In genomic region chr3:89392871-89393311, GRCm38 (mm10) we compare ENCODE assay signal across 8 mouse cellular contexts. TPM values are rescaled to one million over a fixed set of nuclear protein-coding genes. Genes with fewer than 3 reads are reported as not detected.
DNase-seq lines count a peak whose midpoint lies in the region; ATAC-seq and TF ChIP-seq lines count a peak whose summit lies in the region.

No protein-coding gene starts in this region.

- peak overlapping the region; percentile 86 for H3K27ac ChIP-seq in cerebellum, adult 2 months (ENCODE audit: insufficient read depth, low read length)
- peak overlapping the region; percentile 95 for H3K27ac ChIP-seq in kidney, embryonic 15.5 days

- H3K27me3 ChIP-seq in megakaryocyte, embryonic 14.5 days (replicated peaks) = no peaks in the 10 kb centered on the region
- H3K27me3 ChIP-seq in cerebellum, adult 2 months (ENCODE audit: control insufficient read depth, insufficient read depth, low read length) = no peaks in the 10 kb centered on the region
- no peaks in the 10 kb centered on the region for H3K27me3 ChIP-seq in kidney, embryonic 15.5 days

- no peak for ATAC-seq in megakaryocyte, adult 5-6 weeks (ENCODE audit: poor library complexity, severe bottlenecking)
- ATAC-seq in kidney, embryonic 15.5 days (replicated peaks; ENCODE audit: low FRiP score) = no peak
- ATAC-seq in inflammation-experienced regulatory T-cells, adult 6 months = no peak

- no peak for TF ChIP-seq POLR2A in cerebellum, adult 2 months (IDR thresholded peaks at IDR 0.05; ENCODE audit: borderline replicate concordance, insufficient read depth, low read length)

- peak overlapping the region; percentile 59 for H3K9ac ChIP-seq in kidney, embryonic 15.5 days

- peaks cover 61% of the 10 kb centered on the region for H3K4me1 ChIP-seq in megakaryocyte, embryonic 14.5 days
- H3K4me1 ChIP-seq in cerebellum, adult 2 months (ENCODE audit: control insufficient read depth, insufficient read depth, low read length) = peaks cover 17% of the 10 kb centered on the region
- H3K4me1 ChIP-seq in kidney, embryonic 15.5 days = peaks cover 80% of the 10 kb centered on the region

- peak overlapping the region; percentile 97 for H3K4me3 ChIP-seq in megakaryocyte, embryonic 14.5 days (replicated peaks)
- peak overlapping the region; percentile 98 for H3K4me3 ChIP-seq in cerebellum, adult 2 months (replicated peaks; ENCODE audit: insufficient read depth, low read depth, low read length)
- peak overlapping the region; percentile 59 for H3K4me3 ChIP-seq in kidney, embryonic 15.5 days (replicated peaks)

- WGBS in cerebellum, adult 2 months = 0% methylated on average over 23 of the region's 24 CpGs
- under 1% methylated on average over 17 of the region's 24 CpGs for WGBS in kidney, embryonic 15.5 days

- H3K4me2 ChIP-seq in kidney, embryonic 15.5 days = peak overlapping the region; percentile 99

- no peaks in the 10 kb centered on the region for H3K9me3 ChIP-seq in megakaryocyte, embryonic 14.5 days
- H3K9me3 ChIP-seq in kidney, embryonic 15.5 days (replicated peaks) = no peaks in the 10 kb centered on the region

- TF ChIP-seq CTCF in cerebellum, adult 2 months (IDR thresholded peaks at IDR 0.05; ENCODE audit: borderline replicate concordance, insufficient read depth, low read depth, low read length) = no peak

- peaks cover 22% of the 10 kb centered on the region for H3K36me3 ChIP-seq in megakaryocyte, embryonic 14.5 days (replicated peaks; ENCODE audit: low read length)
- H3K36me3 ChIP-seq in kidney, embryonic 15.5 days = no peaks in the 10 kb centered on the region

- peak; percentile 58 to 59 for DNase-seq in cerebellum, adult 2 months
- peak; percentile 37 to 45 for DNase-seq in heart, adult 9 months (ENCODE audit: low spot score in 2 of 2)
- peak; percentile 64 for DNase-seq in lung, postnatal 36 days
- peak; percentile 35 for DNase-seq in urinary bladder, postnatal 25 days (ENCODE audit: low spot score)

RNA-seq across cellular contexts. Expression of gene Zbtb7b, which starts 1.7 kb away (rescaled TPM):
- 76.2 and 120 TPM in 2 replicates for polyA plus RNA-seq in megakaryocyte, embryonic 14.5 days (2012; ENCODE audit: insufficient read depth, low replicate concordance)
- 38.9 and 41.1 TPM in 2 replicates for total RNA-seq in megakaryocyte, adult 5-6 weeks (2015)
- total RNA-seq in megakaryocyte, adult 5-6 weeks (2017) = 63.8 and 71.3 TPM in 2 replicates
- 41.3 and 43.3 TPM in 2 replicates for polyA plus RNA-seq in cerebellum, adult 2 months (2012; rRNA removed)
- 2.4 and 3.7 TPM in 2 replicates for polyA plus RNA-seq in kidney, embryonic 15.5 days (2015; fragmentation: Nextera tagmentation; extraction: Ambion mirVana)
- polyA plus RNA-seq in inflammation-experienced regulatory T-cells, adult 6 months (2017; shearing (Covaris generic)) = 10 to 100 TPM; 11.1 to 16.2 (median 11.4) TPM

RNA-seq across cellular contexts. Expression of gene Lenep, which starts 9.7 kb away (rescaled TPM):
- polyA plus RNA-seq in megakaryocyte, embryonic 14.5 days (2012; ENCODE audit: insufficient read depth, low replicate concordance) = 0.31 and 0.95 TPM in 2 replicates
- total RNA-seq in megakaryocyte, adult 5-6 weeks (2015) = 1.6 and 2.3 TPM in 2 replicates
- total RNA-seq in megakaryocyte, adult 5-6 weeks (2017) = 0.37 and 0.44 TPM in 2 replicates
- 4.0 and 6.7 TPM in 2 replicates for polyA plus RNA-seq in cerebellum, adult 2 months (2012; rRNA removed)
- polyA plus RNA-seq in kidney, embryonic 15.5 days (2015; fragmentation: Nextera tagmentation; extraction: Ambion mirVana) = 0.14 TPM in 1 of 2 replicates, not detected in the other
- under 1 TPM in 1 of 3 experiments, not detected in 2; 0.38 TPM for polyA plus RNA-seq in inflammation-experienced regulatory T-cells, adult 6 months (2017; shearing (Covaris generic))

RNA-seq across cellular contexts. Expression of gene Flad1, which starts 18.8 kb away (rescaled TPM):
- polyA plus RNA-seq in megakaryocyte, embryonic 14.5 days (2012; ENCODE audit: insufficient read depth, low replicate concordance) = 23.1 and 23.4 TPM in 2 replicates
- 9.7 and 11.6 TPM in 2 replicates for total RNA-seq in megakaryocyte, adult 5-6 weeks (2015)
- total RNA-seq in megakaryocyte, adult 5-6 weeks (2017) = 10.8 and 11.8 TPM in 2 replicates
- 50.1 and 54.0 TPM in 2 replicates for polyA plus RNA-seq in cerebellum, adult 2 months (2012; rRNA removed)
- polyA plus RNA-seq in kidney, embryonic 15.5 days (2015; fragmentation: Nextera tagmentation; extraction: Ambion mirVana) = 29.4 and 31.4 TPM in 2 replicates
- 10 to 100 TPM; 43.1 to 63.7 (median 57.5) TPM for polyA plus RNA-seq in inflammation-experienced regulatory T-cells, adult 6 months (2017; shearing (Covaris generic))

RNA-seq across cellular contexts. Expression of gene Cks1b, which starts 25.3 kb away (rescaled TPM):
- polyA plus RNA-seq in megakaryocyte, embryonic 14.5 days (2012; ENCODE audit: insufficient read depth, low replicate concordance) = 16.4 and 53.9 TPM in 2 replicates
- 157 and 174 TPM in 2 replicates for total RNA-seq in megakaryocyte, adult 5-6 weeks (2015)
- 126 and 134 TPM in 2 replicates for total RNA-seq in megakaryocyte, adult 5-6 weeks (2017)
- 7.0 and 7.2 TPM in 2 replicates for polyA plus RNA-seq in cerebellum, adult 2 months (2012; rRNA removed)
- polyA plus RNA-seq in kidney, embryonic 15.5 days (2015; fragmentation: Nextera tagmentation; extraction: Ambion mirVana) = 518 and 559 TPM in 2 replicates
- polyA plus RNA-seq in inflammation-experienced regulatory T-cells, adult 6 months (2017; shearing (Covaris generic)) = 100 to 1,000 TPM in 1 of 3 experiments, 10 to 100 TPM in 2; 23.3 to 176 (median 34.8) TPM

RNA-seq across cellular contexts. Expression of gene Shc1, which starts 25.4 kb away (rescaled TPM):
- polyA plus RNA-seq in megakaryocyte, embryonic 14.5 days (2012; ENCODE audit: insufficient read depth, low replicate concordance) = 22.7 and 67.6 TPM in 2 replicates
- 42.9 and 51.6 TPM in 2 replicates for total RNA-seq in megakaryocyte, adult 5-6 weeks (2015)
- 52.4 and 55.1 TPM in 2 replicates for total RNA-seq in megakaryocyte, adult 5-6 weeks (2017)
- polyA plus RNA-seq in cerebellum, adult 2 months (2012; rRNA removed) = 15.9 and 16.0 TPM in 2 replicates
- 97.1 and 105 TPM in 2 replicates for polyA plus RNA-seq in kidney, embryonic 15.5 days (2015; fragmentation: Nextera tagmentation; extraction: Ambion mirVana)
- 10 to 100 TPM; 31.2 to 34.1 (median 33.7) TPM for polyA plus RNA-seq in inflammation-experienced regulatory T-cells, adult 6 months (2017; shearing (Covaris generic))
